Mouse (Mus musculus): ENCODE data around the gene Cldn3. TPM values are rescaled to one million over a fixed set of nuclear protein-coding genes. Genes with fewer than 3 reads are reported as not detected.

Gene Cldn3
- polyA plus RNA-seq, 1 experiment from 2014 or later: 7.6 TPM

GRCm38 (mm10) chr5:135021814-135022213, 35.8 kb downstream of the Cldn3 start:
- Histone ChIP-seq H3K4me3 (ENCODE audit: low read depth, low read length) (no peak overlapping the region), H3K4me2 (ENCODE audit: low read depth, low read length) (no peak overlapping the region), H3K36me3 (replicated peaks; ENCODE audit: control insufficient read depth, insufficient read depth, low read depth, low read length) (no peaks in the 10 kb centered on the region), H3K9ac (replicated peaks; ENCODE audit: low read length) (no peak overlapping the region), H3K27me3 (ENCODE audit: control insufficient read depth, insufficient read depth, low read length) (no peaks in the 10 kb centered on the region), H3K9me3 (replicated peaks; ENCODE audit: control insufficient read depth, low read length) (no peaks in the 10 kb centered on the region), H3K4me1 (ENCODE audit: control insufficient read depth, insufficient read depth, low read length) (peaks cover 3% of the 10 kb centered on the region), H3K27ac (replicated peaks; ENCODE audit: low read depth, low read length) (no peak overlapping the region)
- ATAC-seq (replicated peaks; ENCODE audit: insufficient number of reproducible peaks, low FRiP score, low TSS enrichment, low read depth) (no peak), DNase-seq (ENCODE audit: low spot score) (no peak)
- 79% methylated on average over 6 of the region's 6 CpGs for WGBS

- Histone ChIP-seq H3K4me1 (ENCODE audit: control insufficient read depth, insufficient read depth, low read length) (peaks cover 3% of the 10 kb centered on the region), H3K9me3 (replicated peaks; ENCODE audit: control insufficient read depth, low read length) (no peaks in the 10 kb centered on the region), H3K4me3 (ENCODE audit: low read depth, low read length) (peak within 1 kb of the TSS; percentile 77), H3K27me3 (ENCODE audit: control insufficient read depth, insufficient read depth, low read length) (no peaks in the 10 kb centered on the region), H3K4me2 (ENCODE audit: low read depth, low read length) (peak within 1 kb of the TSS; percentile 97), H3K27ac (replicated peaks; ENCODE audit: low read depth, low read length) (0 out of 2 replicates have a peak within 1 kb of the TSS, but pooled peaks have one; percentile 0), H3K36me3 (replicated peaks; ENCODE audit: control insufficient read depth, insufficient read depth, low read depth, low read length) (no peaks in the 10 kb centered on the region), H3K9ac (replicated peaks; ENCODE audit: low read length) (peak within 1 kb of the TSS; percentile 73)
- DNase-seq (ENCODE audit: low spot score) (peak; percentile 95), ATAC-seq (replicated peaks; ENCODE audit: insufficient number of reproducible peaks, low FRiP score, low TSS enrichment, low read depth) (peak; percentile 88)
- WGBS: under 1% methylated on average over 60 of the region's 61 CpGs
Observed at GRCm38 (mm10) chr5:135023344-135024173, 37.5 kb downstream of the Cldn3 start, which contains the start of gene Stx1a. TSS of gene Stx1a (plus strand) at chr5:135023482.

GRCm38 (mm10) chr5:135024665-135025224, 38.7 kb downstream of the Cldn3 start:
- no peak for ATAC-seq (replicated peaks; ENCODE audit: insufficient number of reproducible peaks, low FRiP score, low TSS enrichment, low read depth)
- peaks cover 3% of the 10 kb centered on the region for H3K4me1 ChIP-seq (ENCODE audit: control insufficient read depth, insufficient read depth, low read length)
- peak; percentile 63 for DNase-seq (ENCODE audit: low spot score)
- WGBS: 69% methylated on average over 11 of the region's 11 CpGs
- H3K27ac ChIP-seq (replicated peaks; ENCODE audit: low read depth, low read length): no peak overlapping the region
- peak overlapping the region; percentile 97 for H3K4me2 ChIP-seq (ENCODE audit: low read depth, low read length)
- no peaks in the 10 kb centered on the region for H3K9me3 ChIP-seq (replicated peaks; ENCODE audit: control insufficient read depth, low read length)
- H3K4me3 ChIP-seq (ENCODE audit: low read depth, low read length): peak overlapping the region; percentile 77
- no peaks in the 10 kb centered on the region for H3K36me3 ChIP-seq (replicated peaks; ENCODE audit: control insufficient read depth, insufficient read depth, low read depth, low read length)
- no peaks in the 10 kb centered on the region for H3K27me3 ChIP-seq (ENCODE audit: control insufficient read depth, insufficient read depth, low read length)
- H3K9ac ChIP-seq (replicated peaks; ENCODE audit: low read length): no peak overlapping the region

GRCm38 (mm10) chr5:135025899-135026298, 39.9 kb downstream of the Cldn3 start:
- Histone ChIP-seq H3K4me1 (ENCODE audit: control insufficient read depth, insufficient read depth, low read length) (peaks cover 3% of the 10 kb centered on the region), H3K4me3 (ENCODE audit: low read depth, low read length) (no peak overlapping the region), H3K27me3 (ENCODE audit: control insufficient read depth, insufficient read depth, low read length) (no peaks in the 10 kb centered on the region), H3K9ac (replicated peaks; ENCODE audit: low read length) (peak overlapping the region; percentile 13; the same call in 1 of the 2 replicates), H3K9me3 (replicated peaks; ENCODE audit: control insufficient read depth, low read length) (no peaks in the 10 kb centered on the region), H3K4me2 (ENCODE audit: low read depth, low read length) (no peak overlapping the region; the same call in 1 of the 2 replicates), H3K36me3 (replicated peaks; ENCODE audit: control insufficient read depth, insufficient read depth, low read depth, low read length) (no peaks in the 10 kb centered on the region), H3K27ac (replicated peaks; ENCODE audit: low read depth, low read length) (no peak overlapping the region)
- no peak for ATAC-seq (replicated peaks; ENCODE audit: insufficient number of reproducible peaks, low FRiP score, low TSS enrichment, low read depth)
- 13% methylated on average over 7 of the region's 7 CpGs for WGBS
- peak; percentile 45 for DNase-seq (ENCODE audit: low spot score)

- Histone ChIP-seq H3K27ac (replicated peaks; ENCODE audit: low read depth, low read length) (no peak overlapping the region), H3K4me3 (ENCODE audit: low read depth, low read length) (no peak overlapping the region), H3K9me3 (replicated peaks; ENCODE audit: control insufficient read depth, low read length) (no peaks in the 10 kb centered on the region), H3K9ac (replicated peaks; ENCODE audit: low read length) (peak overlapping the region; percentile 9; the same call in 1 of the 2 replicates), H3K27me3 (ENCODE audit: control insufficient read depth, insufficient read depth, low read length) (no peaks in the 10 kb centered on the region), H3K4me1 (ENCODE audit: control insufficient read depth, insufficient read depth, low read length) (no peaks in the 10 kb centered on the region; the same call in 1 of the 2 replicates), H3K36me3 (replicated peaks; ENCODE audit: control insufficient read depth, insufficient read depth, low read depth, low read length) (no peaks in the 10 kb centered on the region), H3K4me2 (ENCODE audit: low read depth, low read length) (no peak overlapping the region)
- no peak for DNase-seq (ENCODE audit: low spot score)
- WGBS: 55% methylated on average over 18 of the region's 18 CpGs
- no peak for ATAC-seq (replicated peaks; ENCODE audit: insufficient number of reproducible peaks, low FRiP score, low TSS enrichment, low read depth)
Observed at GRCm38 (mm10) chr5:135029007-135029854, 43.2 kb downstream of the Cldn3 start.

GRCm38 (mm10) chr5:135032581-135032980, 46.6 kb downstream of the Cldn3 start:
- DNase-seq (ENCODE audit: low spot score): no peak
- no peaks in the 10 kb centered on the region for H3K36me3 ChIP-seq (replicated peaks; ENCODE audit: control insufficient read depth, insufficient read depth, low read depth, low read length)
- no peak overlapping the region for H3K4me2 ChIP-seq (ENCODE audit: low read depth, low read length)
- no peak overlapping the region for H3K9ac ChIP-seq (replicated peaks; ENCODE audit: low read length)
- 86% methylated on average over 5 of the region's 5 CpGs for WGBS
- H3K27ac ChIP-seq (replicated peaks; ENCODE audit: low read depth, low read length): no peak overlapping the region
- H3K9me3 ChIP-seq (replicated peaks; ENCODE audit: control insufficient read depth, low read length): no peaks in the 10 kb centered on the region
- no peaks in the 10 kb centered on the region for H3K4me1 ChIP-seq (ENCODE audit: control insufficient read depth, insufficient read depth, low read length)
- ATAC-seq (replicated peaks; ENCODE audit: insufficient number of reproducible peaks, low FRiP score, low TSS enrichment, low read depth): no peak
- H3K27me3 ChIP-seq (ENCODE audit: control insufficient read depth, insufficient read depth, low read length): no peaks in the 10 kb centered on the region
- no peak overlapping the region for H3K4me3 ChIP-seq (ENCODE audit: low read depth, low read length)

- ATAC-seq (replicated peaks; ENCODE audit: insufficient number of reproducible peaks, low FRiP score, low TSS enrichment, low read depth): no peak
- no peaks in the 10 kb centered on the region for H3K4me1 ChIP-seq (ENCODE audit: control insufficient read depth, insufficient read depth, low read length)
- H3K36me3 ChIP-seq (replicated peaks; ENCODE audit: control insufficient read depth, insufficient read depth, low read depth, low read length): no peaks in the 10 kb centered on the region
- H3K27me3 ChIP-seq (ENCODE audit: control insufficient read depth, insufficient read depth, low read length): no peaks in the 10 kb centered on the region
- DNase-seq (ENCODE audit: low spot score): no peak
- H3K27ac ChIP-seq (replicated peaks; ENCODE audit: low read depth, low read length): no peak overlapping the region
- no peak overlapping the region for H3K9ac ChIP-seq (replicated peaks; ENCODE audit: low read length)
- no peaks in the 10 kb centered on the region for H3K9me3 ChIP-seq (replicated peaks; ENCODE audit: control insufficient read depth, low read length)
- no peak overlapping the region for H3K4me3 ChIP-seq (ENCODE audit: low read depth, low read length)
- H3K4me2 ChIP-seq (ENCODE audit: low read depth, low read length): no peak overlapping the region
- 97% methylated on average over 2 of the region's 2 CpGs for WGBS
Observed at GRCm38 (mm10) chr5:135034593-135034992, 48.6 kb downstream of the Cldn3 start.

Data from embryonic facial prominence, embryonic 11.5 days (tissue).